Mouse (Mus musculus) liver, adult 2 months (tissue): Measurements from ENCODE around the gene Tcte3.
"Not testable (repeated sequence)": the region's sequence is repeated elsewhere in the genome, so short reads cannot be mapped to it uniquely, and the experiment has no call there.

Source experiments
- CTCF ChIP-seq: fragments of 200-500 bp; IDR thresholded peaks from 2 replicates; pipeline ENCODE4 v1.5.1; 2011; ENCODE audit warnings: low read depth, low read length, control low read depth
- POLR2A ChIP-seq: fragments of 200-500 bp; IDR thresholded peaks from 2 replicates; pipeline ENCODE4 v1.6.1; 2011; ENCODE audit warnings: low read length, control low read depth; ENCODE audit not compliant: insufficient read depth; ENCODE audit errors: extremely low read depth

DNA sequence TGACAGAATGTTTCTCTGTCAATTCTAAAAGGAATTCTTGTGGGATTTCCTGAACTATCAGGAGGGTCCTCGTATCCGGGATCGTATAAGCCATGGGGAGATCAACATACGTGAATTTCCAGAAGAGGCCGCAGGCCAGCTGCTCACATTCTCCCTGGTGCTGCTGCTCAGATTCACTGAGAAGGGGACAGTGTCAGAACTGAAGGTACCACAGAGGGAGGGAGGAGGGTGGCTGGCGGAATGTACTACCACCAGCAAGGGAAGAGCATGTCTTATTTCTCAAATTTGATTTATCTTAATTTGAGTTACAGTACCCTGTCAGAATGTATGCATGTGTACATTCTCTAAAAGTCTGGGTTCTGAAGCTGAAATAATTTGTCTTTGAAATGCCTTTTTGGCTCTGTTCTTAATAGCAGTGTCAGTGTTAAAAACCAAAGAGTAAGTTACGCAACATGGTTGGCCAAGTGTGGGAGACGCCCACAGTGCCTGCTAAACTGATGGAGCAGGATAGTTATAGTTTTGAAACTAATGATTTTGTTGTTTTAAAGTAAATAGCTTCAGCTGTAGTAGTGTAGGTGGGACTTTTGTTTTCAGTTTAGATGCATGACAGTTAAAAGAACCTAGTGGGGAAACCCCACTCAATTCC lies 12.0 kb upstream of the Tcte3 start:
- TF ChIP-seq CTCF, POLR2A: not testable (repeated sequence)
